Mouse (Mus musculus): ENCODE results near the gene Gm10306. TPM values are rescaled to one million over a fixed set of nuclear protein-coding genes. Genes with fewer than 3 reads are reported as not detected.

Gene Gm10306
- total and polyA plus RNA-seq, 3 experiments = 0.68 TPM; not detected in 2

- in situ Hi-C loops (cut with MboI; ENCODE audit: low pct_ligation_motif_present, low pct_unique_long_range_greater_than_20kb, low sequenced_read_pairs) = no loop called here
- H3K4me1 ChIP-seq (ENCODE audit: control insufficient read depth in 1 of 2, insufficient read depth in 2 of 2) = no peaks in the 10 kb centered on the region
- dilution Hi-C loops (cut with MboI; ENCODE audit: extremely low pct_ligation_motif_present, extremely low pct_unique_long_range_greater_than_20kb, low sequenced_read_pairs) = no loop called here
- no peaks in the 10 kb centered on the region for H3K79me2 ChIP-seq (replicated peaks; ENCODE audit: control insufficient read depth, extremely low read depth, insufficient read depth, poor library complexity, severe bottlenecking)
- no peaks in the 10 kb centered on the region for H3K9me3 ChIP-seq (replicated peaks; ENCODE audit: low read length)
- no peak for TF ChIP-seq GABPA (IDR thresholded peaks at IDR 0.05; ENCODE audit: insufficient replicate concordance, low read depth, low read length)
- no peak for TF ChIP-seq MAX (IDR thresholded peaks at IDR 0.05; ENCODE audit: low read length)
- no peak for TF ChIP-seq ZMIZ1 (IDR thresholded peaks at IDR 0.05; ENCODE audit: low read depth, low read length)
- TF ChIP-seq E2F4 (IDR thresholded peaks at IDR 0.05; ENCODE audit: insufficient replicate concordance, low read depth, low read length) = no peak
- no peak for TF ChIP-seq NRF1 (IDR thresholded peaks at IDR 0.05; ENCODE audit: low read depth, low read length)
- TF ChIP-seq USF2 (conservative IDR thresholded peaks at IDR 0.05; ENCODE audit: low read depth, low read length) = no peak
- TF ChIP-seq ETS1 (conservative IDR thresholded peaks at IDR 0.05; ENCODE audit: low read depth, low read length) = no peak
- no peak for TF ChIP-seq ZKSCAN1 (IDR thresholded peaks at IDR 0.05; ENCODE audit: borderline replicate concordance, low read depth, low read length)
- TF ChIP-seq ZNF384 (IDR thresholded peaks at IDR 0.05; ENCODE audit: low read depth, low read length) = no peak
- peaks cover 3 to 33% of the 10 kb centered on the region in 2 experiments for H3K36me3 ChIP-seq (replicated peaks in 1 of 2; ENCODE audit: control insufficient read depth in 1 of 2, insufficient read depth in 1 of 2, low read length in 1 of 2)
- H3K27me3 ChIP-seq (replicated peaks) = no peaks in the 10 kb centered on the region
- no peak overlapping the region for H3K4me2 ChIP-seq (ENCODE audit: insufficient read depth, low read depth, poor library complexity, severe bottlenecking)
- H3K4me3 ChIP-seq (replicated peaks in 1 of 3; ENCODE audit: low read depth in 2 of 3, low read length in 2 of 3, poor library complexity in 1 of 3) = no peak overlapping the region
- no peak overlapping the region for H3K27ac ChIP-seq (ENCODE audit: insufficient read depth, low read depth)
- no peak overlapping the region for H3K9ac ChIP-seq (ENCODE audit: insufficient read depth, low read depth)
- no peak for DNase-seq (ENCODE audit: extremely low read depth)
Measured at GRCm38 (mm10) chr4:94533205-94533604, 23.1 kb upstream of the Gm10306 start.

GRCm38 (mm10) chr4:94543041-94543440 lies 13.3 kb upstream of the Gm10306 start:
- DNase-seq (ENCODE audit: extremely low read depth) = peak; percentile 24
- H3K27me3 ChIP-seq (replicated peaks) = no peaks in the 10 kb centered on the region
- peaks cover 4 to 49% of the 10 kb centered on the region in 2 experiments for H3K36me3 ChIP-seq (replicated peaks in 1 of 2; ENCODE audit: control insufficient read depth in 1 of 2, insufficient read depth in 1 of 2, low read length in 1 of 2)
- H3K9me3 ChIP-seq (replicated peaks; ENCODE audit: low read length) = no peaks in the 10 kb centered on the region
- no peak for TF ChIP-seq POLR2A (IDR thresholded peaks at IDR 0.05; ENCODE audit: low read depth, low read length)
- no peak for TF ChIP-seq ZMIZ1 (IDR thresholded peaks at IDR 0.05; ENCODE audit: low read depth, low read length)
- peak in 1 of 2 experiments; percentile 37; a peak in 2 of 4 replicates for TF ChIP-seq CTCF (conservative IDR thresholded peaks at IDR 0.05 in 1 of 2, IDR thresholded peaks at IDR 0.05 in 1 of 2; ENCODE audit: low read depth in 2 of 2, low read length in 2 of 2)
- H3K4me2 ChIP-seq (ENCODE audit: insufficient read depth, low read depth, poor library complexity, severe bottlenecking) = no peak overlapping the region
- dilution Hi-C loops (cut with MboI; ENCODE audit: extremely low pct_ligation_motif_present, extremely low pct_unique_long_range_greater_than_20kb, low sequenced_read_pairs) (no loop called here), in situ Hi-C loops (cut with MboI; ENCODE audit: low pct_ligation_motif_present, low pct_unique_long_range_greater_than_20kb, low sequenced_read_pairs) (no loop called here)
- H3K9ac ChIP-seq (ENCODE audit: insufficient read depth, low read depth) = no peak overlapping the region
- H3K27ac ChIP-seq (ENCODE audit: insufficient read depth, low read depth) = no peak overlapping the region
- no peak overlapping the region for H3K4me3 ChIP-seq (replicated peaks in 1 of 3; ENCODE audit: low read depth in 2 of 3, low read length in 2 of 3, poor library complexity in 1 of 3)
- no peaks in the 10 kb centered on the region for H3K4me1 ChIP-seq (ENCODE audit: control insufficient read depth in 1 of 2, insufficient read depth in 2 of 2)
- no peaks in the 10 kb centered on the region for H3K79me2 ChIP-seq (replicated peaks; ENCODE audit: control insufficient read depth, extremely low read depth, insufficient read depth, poor library complexity, severe bottlenecking)

- dilution Hi-C loops (cut with MboI; ENCODE audit: extremely low pct_ligation_motif_present, extremely low pct_unique_long_range_greater_than_20kb, low sequenced_read_pairs) = no loop called here
- Histone ChIP-seq H3K79me2 (replicated peaks; ENCODE audit: control insufficient read depth, extremely low read depth, insufficient read depth, poor library complexity, severe bottlenecking) (no peaks in the 10 kb centered on the region), H3K9me3 (replicated peaks; ENCODE audit: low read length) (no peaks in the 10 kb centered on the region), H3K27ac (ENCODE audit: insufficient read depth, low read depth) (no peak overlapping the region), H3K4me2 (ENCODE audit: insufficient read depth, low read depth, poor library complexity, severe bottlenecking) (no peak overlapping the region), H3K4me3 (replicated peaks in 1 of 3; ENCODE audit: low read depth in 2 of 3, low read length in 2 of 3, poor library complexity in 1 of 3) (no peak overlapping the region), H3K36me3 (replicated peaks in 1 of 2; ENCODE audit: control insufficient read depth in 1 of 2, insufficient read depth in 1 of 2, low read length in 1 of 2) (peaks cover 0 to 42% of the 10 kb centered on the region in 2 experiments), H3K4me1 (ENCODE audit: control insufficient read depth in 1 of 2, insufficient read depth in 2 of 2) (no peaks in the 10 kb centered on the region), H3K9ac (ENCODE audit: insufficient read depth, low read depth) (no peak overlapping the region), H3K27me3 (replicated peaks) (no peaks in the 10 kb centered on the region)
- no peak for TF ChIP-seq SMC3 (IDR thresholded peaks at IDR 0.05; ENCODE audit: low read depth, low read length)
- TF ChIP-seq NRF1 (IDR thresholded peaks at IDR 0.05; ENCODE audit: low read depth, low read length) = no peak
- no peak for TF ChIP-seq MXI1 (IDR thresholded peaks at IDR 0.05; ENCODE audit: low read depth, low read length)
- TF ChIP-seq HCFC1 (IDR thresholded peaks at IDR 0.05; ENCODE audit: low read depth, low read length) = no peak
- TF ChIP-seq KAT2A (IDR thresholded peaks at IDR 0.05; ENCODE audit: insufficient replicate concordance, low read length) = no peak
- no peak for TF ChIP-seq ZMIZ1 (IDR thresholded peaks at IDR 0.05; ENCODE audit: low read depth, low read length)
- TF ChIP-seq ZKSCAN1 (IDR thresholded peaks at IDR 0.05; ENCODE audit: borderline replicate concordance, low read depth, low read length) = no peak
- no peak for TF ChIP-seq RAD21 (IDR thresholded peaks at IDR 0.05; ENCODE audit: low read depth, low read length)
- TF ChIP-seq POLR2AphosphoS2 (IDR thresholded peaks at IDR 0.05; ENCODE audit: low read depth, low read length) = no peak
- DNase-seq (ENCODE audit: extremely low read depth) = no peak
- in situ Hi-C loops (cut with MboI; ENCODE audit: low pct_ligation_motif_present, low pct_unique_long_range_greater_than_20kb, low sequenced_read_pairs) = no loop called here
Measured at GRCm38 (mm10) chr4:94544321-94544720, 12.0 kb upstream of the Gm10306 start.
